Mouse (Mus musculus) kidney, adult 2 months (tissue): ENCODE measurements around the gene Cars2.

Experiments used
- CTCF ChIP-seq: fragments of 200-500 bp; conservative IDR thresholded peaks from 2 replicates; pipeline ENCODE4 v1.5.1; 2011; ENCODE audit warnings: low read depth, mild to moderate bottlenecking, control low read depth, low read length, moderate library complexity, mixed read lengths; ENCODE audit not compliant: insufficient read depth, insufficient read length
- POLR2A ChIP-seq: fragments of 200-500 bp; IDR thresholded peaks from one replicate; pipeline ENCODE4 v1.6.1; 2011; ENCODE audit warnings: low read depth, low read length, control low read depth

- no peak for TF ChIP-seq CTCF
- no peak for TF ChIP-seq POLR2A
These were observed 41.7 kb downstream of the Cars2 start for GRCm38 (mm10) chr8:11508880-11509279.
